Mouse (Mus musculus) left cerebral cortex, adult 6 months (tissue): ENCODE data around the gene Wfdc3. TPM values are rescaled to one million over a fixed set of nuclear protein-coding genes. Genes with fewer than 3 reads are reported as not detected.

Source experiments
- long read RNA-seq, 2 experiments: library from polyadenylated mRNA; unstranded; transcript quantifications; one replicate each; pipeline ENCODE4 v2.0.0; 2019 to 2020
- polyA plus RNA-seq: library from polyadenylated mRNA; unstranded; fragments of <200 nt; fragmentation: Nextera tagmentation; gene quantifications from 2 replicates; pipeline ENCODE4 v1.2.3, GENCODE M21; 2021

The Wfdc3 gene
- 3.0 and 3.1 TPM in 2 replicates for polyA plus RNA-seq
- long read RNA-seq, experiment 1, partial matches to known transcripts, result 0 of 5 reads
- long read RNA-seq, experiment 1, other reads (novel, unspliced or antisense), result 4 of 5 reads
- long read RNA-seq, experiment 2, partial matches to known transcripts, result 0 of 7 reads
- long read RNA-seq, experiment 2, other reads (novel, unspliced or antisense), result 3 of 7 reads

GRCm38 (mm10) chr2:164745843-164746479 lies at the start of gene Wfdc3, which contains the start of gene Dnttip1:
Gene Wfdc3 (minus strand): TSS chr2:164745931.
Gene Dnttip1 (plus strand): TSS chr2:164745983.

GRCm38 (mm10) chr2:164785481-164786387 lies 40.0 kb upstream of the Wfdc3 start, which contains the start of gene Snx21:
Gene Snx21 (plus strand): TSS chr2:164785823.

GRCm38 (mm10) chr2:164779481-164780086 lies 33.9 kb upstream of the Wfdc3 start, which contains the start of gene Tnnc2:
Gene Tnnc2 (minus strand): TSS chr2:164779967.

GRCm38 (mm10) chr2:164769258-164770037 lies 23.7 kb upstream of the Wfdc3 start, which contains the start of gene Ube2c:
Gene Ube2c (plus strand): TSS chr2:164769898.

GRCm38 (mm10) chr2:164715005-164715404 lies 30.7 kb downstream of the Wfdc3 start, which contains the start of gene Spint5:
Gene Spint5 (plus strand): TSS chr2:164715305.

GRCm38 (mm10) chr2:164698201-164698600 lies 47.5 kb downstream of the Wfdc3 start, which contains the start of gene Spint4:
Gene Spint4 (plus strand): TSS chr2:164698501.

GRCm38 (mm10) chr2:164684807-164685206 lies 60.9 kb downstream of the Wfdc3 start, which contains the start of gene Wfdc13:
Gene Wfdc13 (plus strand): TSS chr2:164685107.

Other genes with a start within 250 kb of the Wfdc3 start
- gene Pigt, start 248.4 kb downstream of the Wfdc3 start, polyA plus RNA-seq, result 43.3 and 44.2 TPM in 2 replicates
- gene Wfdc2, start 183.5 kb downstream of the Wfdc3 start, polyA plus RNA-seq, result 0.25 and 0.31 TPM in 2 replicates
- gene Spint3, start 172.5 kb downstream of the Wfdc3 start, polyA plus RNA-seq, result not detected in 2 replicates
- not detected in 2 replicates for gene Wfdc6a, start 160.5 kb downstream of the Wfdc3 start, polyA plus RNA-seq
- not detected in 2 replicates for gene Eppin, start 152.3 kb downstream of the Wfdc3 start, polyA plus RNA-seq
- gene Wfdc6b, start 132.4 kb downstream of the Wfdc3 start, polyA plus RNA-seq, result not detected in 2 replicates
- not detected in 2 replicates for gene Wfdc8, start 132.3 kb downstream of the Wfdc3 start, polyA plus RNA-seq
- not detected in 2 replicates for gene Wfdc16, start 107.1 kb downstream of the Wfdc3 start, polyA plus RNA-seq
- not detected in 2 replicates for gene Wfdc10, start 89.9 kb downstream of the Wfdc3 start, polyA plus RNA-seq
- gene Wfdc9, start 89.3 kb downstream of the Wfdc3 start, polyA plus RNA-seq, result not detected in 2 replicates
- gene Wfdc11, start 71.8 kb downstream of the Wfdc3 start, polyA plus RNA-seq, result not detected in 2 replicates
- gene Wfdc13, start 60.8 kb downstream of the Wfdc3 start, polyA plus RNA-seq, result not detected in 2 replicates
- gene Spint4, start 47.4 kb downstream of the Wfdc3 start, polyA plus RNA-seq, result not detected in 2 replicates
- gene Spint5, start 30.6 kb downstream of the Wfdc3 start, polyA plus RNA-seq, result not detected in 2 replicates
- gene Dnttip1, start 52 bp upstream of the Wfdc3 start, polyA plus RNA-seq, result 5.0 and 21.1 TPM in 2 replicates
- gene Ube2c, start 24.0 kb upstream of the Wfdc3 start, polyA plus RNA-seq, result 1.3 and 1.4 TPM in 2 replicates
- gene Tnnc2, start 34.0 kb upstream of the Wfdc3 start, polyA plus RNA-seq, result 0.64 and 0.74 TPM in 2 replicates
- 50.8 and 62.0 TPM in 2 replicates for gene Snx21, start 39.9 kb upstream of the Wfdc3 start, polyA plus RNA-seq
- 21.4 TPM in 2 replicates for gene Acot8, start 59.0 kb upstream of the Wfdc3 start, polyA plus RNA-seq
- 7.8 and 8.8 TPM in 2 replicates for gene Zswim3, start 59.2 kb upstream of the Wfdc3 start, polyA plus RNA-seq
- 23.2 and 23.4 TPM in 2 replicates for gene Zswim1, start 76.8 kb upstream of the Wfdc3 start, polyA plus RNA-seq
- not detected in 2 replicates for gene Spata25, start 82.6 kb upstream of the Wfdc3 start, polyA plus RNA-seq
- gene Ctsa, start 86.9 kb upstream of the Wfdc3 start, polyA plus RNA-seq, result 105 and 121 TPM in 2 replicates
- gene Neurl2, start 87.5 kb upstream of the Wfdc3 start, polyA plus RNA-seq, result 3.4 and 4.6 TPM in 2 replicates
- gene Pltp, start 111.8 kb upstream of the Wfdc3 start, polyA plus RNA-seq, result 75.3 and 129 TPM in 2 replicates
- gene Pcif1, start 133.4 kb upstream of the Wfdc3 start, polyA plus RNA-seq, result 80.5 and 84.8 TPM in 2 replicates
- 6.6 and 9.3 TPM in 2 replicates for gene Zfp335, start 165.8 kb upstream of the Wfdc3 start, polyA plus RNA-seq
- 0.91 and 0.93 TPM in 2 replicates for gene Mmp9, start 194.8 kb upstream of the Wfdc3 start, polyA plus RNA-seq
- gene Slc12a5, start 214.9 kb upstream of the Wfdc3 start, polyA plus RNA-seq, result 96.8 and 132 TPM in 2 replicates